Mouse (Mus musculus) ES-Bruce4 (cell line): ENCODE data around the gene Tcf7l1. TPM values are rescaled to one million over a fixed set of nuclear protein-coding genes. Genes with fewer than 3 reads are reported as not detected.

Source experiments
- H3K27ac ChIP-seq: 2 replicates; pipeline ENCODE4 v1.5.1; 2012; ENCODE audit warnings: low read length, inconsistent platforms; ENCODE audit not compliant: insufficient read depth
- H3K27me3 ChIP-seq: 2 replicates; pipeline ENCODE4 v1.6.1; 2012; ENCODE audit warnings: mild to moderate bottlenecking, low read length, inconsistent platforms; ENCODE audit not compliant: control insufficient read depth, poor library complexity, insufficient read depth, severe bottlenecking
- H3K36me3 ChIP-seq: 2 replicates; pipeline ENCODE4 v1.6.1; 2012; ENCODE audit warnings: inconsistent platforms, mild to moderate bottlenecking, low read length, moderate library complexity; ENCODE audit not compliant: control insufficient read depth, poor library complexity, insufficient read depth, severe bottlenecking
- H3K4me1 ChIP-seq: one replicate; pipeline ENCODE4 v1.8.1; 2011; ENCODE audit warnings: low read length; ENCODE audit not compliant: control insufficient read depth, insufficient read depth
- H3K4me3 ChIP-seq: 2 replicates; pipeline ENCODE4 v1.5.1; 2011; ENCODE audit warnings: low read depth, mild to moderate bottlenecking, low read length
- H3K9ac ChIP-seq: 2 replicates; pipeline ENCODE4 v1.6.1; 2012; ENCODE audit warnings: low read depth, mild to moderate bottlenecking, inconsistent platforms; ENCODE audit not compliant: poor library complexity, severe bottlenecking
- H3K9me3 ChIP-seq: replicated peaks from 2 replicates; pipeline ENCODE4 v1.6.1; 2012; ENCODE audit warnings: mild to moderate bottlenecking, low read length, inconsistent platforms; ENCODE audit not compliant: control insufficient read depth, poor library complexity, insufficient read depth, severe bottlenecking
- CTCF ChIP-seq: IDR thresholded peaks from one replicate; pipeline ENCODE4 v1.8.1; 2011; ENCODE audit warnings: low read depth, low read length
- EP300 ChIP-seq: IDR thresholded peaks from 2 replicates; pipeline ENCODE4 v1.6.1; 2011; ENCODE audit warnings: low read depth, low read length; ENCODE audit not compliant: insufficient read depth
- POLR2A ChIP-seq: IDR thresholded peaks from one replicate; pipeline ENCODE4 v1.8.1; 2011; ENCODE audit warnings: low read length; ENCODE audit not compliant: insufficient read depth
- polyA plus RNA-seq: library from polyadenylated mRNA; stranded (reverse); fragments of >200 nt; gene quantifications from 2 replicates; pipeline ENCODE4 v1.2.4, GENCODE M21; 2011; ENCODE audit warnings: low read depth; ENCODE audit not compliant: missing spikeins, insufficient read depth, insufficient read length

The Tcf7l1 gene
- polyA plus RNA-seq, 1 experiment, result 84.8 TPM

DNA sequence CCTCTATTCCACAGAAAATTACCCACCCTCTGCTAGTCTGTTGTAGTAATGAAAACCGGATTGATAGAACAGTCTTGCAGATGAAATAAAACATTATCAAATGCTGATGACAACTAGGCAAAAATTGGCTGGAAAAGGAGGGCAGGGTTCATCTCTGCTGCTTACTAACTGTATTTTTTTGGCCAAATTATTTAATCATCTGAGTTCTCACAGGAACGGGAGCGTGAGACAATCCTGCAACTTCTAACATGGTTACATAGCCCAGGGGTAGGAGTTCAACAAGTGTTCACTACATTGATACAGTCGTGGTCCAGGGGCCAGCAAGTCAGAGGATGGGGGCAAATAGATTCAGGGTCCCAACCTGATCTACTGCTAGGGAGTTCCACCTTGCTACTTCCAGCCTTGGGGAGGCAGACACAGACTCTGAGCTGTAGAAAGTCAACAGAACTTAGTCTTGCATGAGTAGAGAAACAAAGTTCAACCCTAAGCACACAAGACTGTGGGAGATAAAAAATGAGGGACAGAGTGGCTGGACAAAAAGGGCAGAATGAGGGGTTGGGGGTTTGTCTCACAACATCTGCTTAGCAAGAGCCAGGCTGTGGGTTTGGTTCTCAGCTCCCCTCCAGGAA lies 205.7 kb downstream of the Tcf7l1 start:
- TF ChIP-seq CTCF (no peak), POLR2A (no peak), EP300 (no peak)
- H3K27ac ChIP-seq, result no peak overlapping the region

GRCm38 (mm10) chr6:72581625-72582382 lies 207.2 kb downstream of the Tcf7l1 start:
- no peak overlapping the region for H3K27ac ChIP-seq
- no peak for TF ChIP-seq POLR2A
- TF ChIP-seq EP300, result no peak
- TF ChIP-seq CTCF, result no peak

More for the DNA sequence above, 205.7 kb downstream of the Tcf7l1 start:
- Histone ChIP-seq H3K9ac (no peak overlapping the region), H3K4me3 (no peak overlapping the region), H3K36me3 (no peaks in the 10 kb centered on the region; the same call in 1 of the 2 replicates), H3K4me1 (no peaks in the 10 kb centered on the region), H3K9me3 (no peaks in the 10 kb centered on the region), H3K27me3 (no peaks in the 10 kb centered on the region)

More at GRCm38 (mm10) chr6:72581625-72582382, 207.2 kb downstream of the Tcf7l1 start:
- no peaks in the 10 kb centered on the region for H3K27me3 ChIP-seq
- no peaks in the 10 kb centered on the region for H3K4me1 ChIP-seq
- no peaks in the 10 kb centered on the region for H3K9me3 ChIP-seq
- no peak overlapping the region for H3K9ac ChIP-seq
- no peak overlapping the region for H3K4me3 ChIP-seq
- H3K36me3 ChIP-seq, result no peaks in the 10 kb centered on the region; the same call in 1 of the 2 replicates

Other genes starting within 250 kb of the Tcf7l1 start
- gene Capg, start 244.9 kb downstream of the Tcf7l1 start, polyA plus RNA-seq, result 55.8 and 60.3 TPM in 2 replicates
- 6.3 and 8.3 TPM in 2 replicates for gene Elmod3, start 190.8 kb downstream of the Tcf7l1 start, polyA plus RNA-seq
- gene Retsat, start 190.8 kb downstream of the Tcf7l1 start, polyA plus RNA-seq, result 5.2 and 7.8 TPM in 2 replicates
- gene Tgoln1, start 172.3 kb downstream of the Tcf7l1 start, polyA plus RNA-seq, result 33.2 and 34.1 TPM in 2 replicates
- gene Kcmf1, start 110.7 kb upstream of the Tcf7l1 start, polyA plus RNA-seq, result 175 and 188 TPM in 2 replicates
- gene Tmsb10, start 169.5 kb upstream of the Tcf7l1 start, polyA plus RNA-seq, result 1,250 and 1,380 TPM in 2 replicates